Mouse (Mus musculus) heart, embryonic 11.5 days (tissue): Measurements from ENCODE around the gene Bcl2. TPM values are rescaled to one million over a fixed set of nuclear protein-coding genes. Genes with fewer than 3 reads are reported as not detected.

Experiments
- ATAC-seq: fragments of 200-750 bp; cut with Nextera tagmentation; replicated peaks from 2 replicates; pipeline ENCODE4 v1.8.0; 2017; ENCODE audit warnings: moderate library complexity; ENCODE audit not compliant: insufficient number of reproducible peaks, low FRiP score, low TSS enrichment
- H3K27ac ChIP-seq: fragments of 300-500 bp; sonication (generic); 2 replicates; pipeline ENCODE4 v1.5.1; 2014; ENCODE audit warnings: mild to moderate bottlenecking, low read depth, low read length
- H3K27me3 ChIP-seq: fragments of 300-500 bp; sonication (generic); 2 replicates; pipeline ENCODE4 v1.6.1; 2014; ENCODE audit warnings: mild to moderate bottlenecking, low read length, mixed read lengths; ENCODE audit not compliant: control insufficient read depth, insufficient read depth
- H3K36me3 ChIP-seq: fragments of 300-500 bp; sonication (generic); 2 replicates; pipeline ENCODE4 v1.6.1; 2014; ENCODE audit warnings: mild to moderate bottlenecking, low read length, moderate library complexity, mixed read lengths; ENCODE audit not compliant: control insufficient read depth, insufficient read depth
- H3K4me1 ChIP-seq: fragments of 300-500 bp; sonication (generic); 2 replicates; pipeline ENCODE4 v1.6.1; 2014; ENCODE audit warnings: low read length; ENCODE audit not compliant: control insufficient read depth, insufficient read depth
- H3K4me2 ChIP-seq: fragments of 300-500 bp; sonication (generic); 2 replicates; pipeline ENCODE4 v1.6.1; 2014; ENCODE audit warnings: mild to moderate bottlenecking, moderate library complexity
- H3K4me3 ChIP-seq: fragments of 300-500 bp; sonication (generic); 2 replicates; pipeline ENCODE4 v1.5.1; 2014; ENCODE audit warnings: low read depth, low read length
- H3K9ac ChIP-seq: fragments of 300-500 bp; sonication (generic); 2 replicates; pipeline ENCODE4 v1.6.1; 2014; ENCODE audit warnings: mild to moderate bottlenecking, low read depth, low read length, moderate library complexity
- H3K9me3 ChIP-seq: fragments of 300-500 bp; sonication (generic); replicated peaks from 2 replicates; pipeline ENCODE4 v1.6.1; 2016; ENCODE audit warnings: low read length; ENCODE audit not compliant: control insufficient read depth
- WGBS: fragments of 180-500 bp; shearing (Covaris S2); extraction: QIAGEN DNeasy Blood & Tissue Kit; methylation state at CpG from one replicate; pipeline ENCODE4 v1.1.7; 2014; ENCODE audit not compliant: insufficient replicate concordance; 5-methylcytosine and 5-hydroxymethylcytosine counted together
- polyA plus RNA-seq: library from polyadenylated mRNA; unstranded; fragments of >200 nt; fragmentation: Nextera tagmentation; extraction: Ambion mirVana; gene quantifications from 2 replicates; pipeline ENCODE4 v1.2.1, GENCODE M21; 2014

Gene Bcl2
- polyA plus RNA-seq, 1 experiment from 2014 or later, result 7.3 TPM

- Histone ChIP-seq H3K4me2 (no peak overlapping the region), H3K9ac (no peak overlapping the region), H3K9me3 (no peaks in the 10 kb centered on the region), H3K36me3 (no peaks in the 10 kb centered on the region), H3K27ac (no peak overlapping the region), H3K4me1 (peaks cover 19% of the 10 kb centered on the region), H3K27me3 (no peaks in the 10 kb centered on the region), H3K4me3 (no peak overlapping the region)
- WGBS, result 73% methylated on average over 5 of the region's 5 CpGs
- ATAC-seq, result no peak
Measured at GRCm38 (mm10) chr1:106616955-106617354, 97.1 kb downstream of the Bcl2 start.

DNA sequence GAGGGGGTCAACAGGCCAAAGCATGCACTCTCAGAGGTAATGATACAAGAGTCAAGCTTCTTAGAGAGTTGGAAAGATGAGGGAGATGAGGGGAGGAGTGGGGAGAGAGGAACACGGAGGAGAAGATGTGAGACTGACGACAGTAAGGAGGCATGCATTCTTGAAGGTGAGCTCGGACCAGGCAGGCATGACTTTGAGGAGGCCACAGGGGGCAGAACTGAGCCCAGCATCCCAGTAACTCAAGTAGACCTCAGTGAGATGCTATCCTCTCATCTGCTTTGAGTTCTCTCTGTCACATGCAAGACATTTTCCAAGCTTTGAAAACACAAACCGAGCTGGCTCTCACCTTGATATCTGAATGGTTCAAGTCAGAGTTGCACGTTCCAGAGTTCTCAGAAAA, 100.7 kb downstream of the Bcl2 start:
- no peak for ATAC-seq
- H3K4me2 ChIP-seq, result no peak overlapping the region
- no peak overlapping the region for H3K9ac ChIP-seq
- no peak overlapping the region for H3K27ac ChIP-seq
- no peaks in the 10 kb centered on the region for H3K27me3 ChIP-seq
- H3K4me3 ChIP-seq, result no peak overlapping the region
- no peaks in the 10 kb centered on the region for H3K9me3 ChIP-seq
- 65% methylated on average over 5 of the region's 5 CpGs for WGBS
- no peaks in the 10 kb centered on the region for H3K36me3 ChIP-seq
- peaks cover 18% of the 10 kb centered on the region for H3K4me1 ChIP-seq

- peaks cover 9% of the 10 kb centered on the region for H3K4me1 ChIP-seq
- no peaks in the 10 kb centered on the region for H3K9me3 ChIP-seq
- no peaks in the 10 kb centered on the region for H3K27me3 ChIP-seq
- H3K4me2 ChIP-seq, result no peak overlapping the region
- H3K36me3 ChIP-seq, result no peaks in the 10 kb centered on the region
- no peak overlapping the region for H3K4me3 ChIP-seq
- no peak overlapping the region for H3K27ac ChIP-seq
- no peak for ATAC-seq
- no peak overlapping the region for H3K9ac ChIP-seq
- 64% methylated on average over 8 of the region's 8 CpGs for WGBS
Measured at GRCm38 (mm10) chr1:106612166-106613031, 101.7 kb downstream of the Bcl2 start.

DNA sequence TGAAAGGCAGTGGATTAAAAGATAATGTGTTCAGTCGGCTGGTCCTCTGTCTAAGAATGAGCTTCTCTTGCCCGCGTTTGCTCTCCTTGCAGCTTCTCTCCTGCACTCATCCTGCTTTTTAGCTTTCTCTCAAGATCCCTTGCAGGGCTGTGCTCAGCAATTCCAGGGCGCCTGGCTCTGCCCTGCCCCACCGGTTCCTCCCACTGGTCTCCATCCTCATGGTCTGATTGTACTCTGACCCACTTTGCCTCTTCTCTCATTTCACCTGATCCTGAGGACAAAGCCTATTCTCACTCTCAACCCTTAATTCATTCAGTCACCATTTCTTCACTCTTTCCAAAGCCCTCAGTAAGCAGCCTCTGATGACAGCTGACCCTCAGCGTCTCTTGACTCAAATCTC, 102.8 kb downstream of the Bcl2 start:
- Histone ChIP-seq H3K27ac (no peak overlapping the region), H3K9ac (no peak overlapping the region), H3K4me2 (no peak overlapping the region), H3K4me3 (no peak overlapping the region), H3K9me3 (no peaks in the 10 kb centered on the region), H3K27me3 (no peaks in the 10 kb centered on the region), H3K4me1 (peaks cover 9% of the 10 kb centered on the region), H3K36me3 (no peaks in the 10 kb centered on the region)
- ATAC-seq, result no peak
- 75% methylated on average over 6 of the region's 6 CpGs for WGBS

DNA sequence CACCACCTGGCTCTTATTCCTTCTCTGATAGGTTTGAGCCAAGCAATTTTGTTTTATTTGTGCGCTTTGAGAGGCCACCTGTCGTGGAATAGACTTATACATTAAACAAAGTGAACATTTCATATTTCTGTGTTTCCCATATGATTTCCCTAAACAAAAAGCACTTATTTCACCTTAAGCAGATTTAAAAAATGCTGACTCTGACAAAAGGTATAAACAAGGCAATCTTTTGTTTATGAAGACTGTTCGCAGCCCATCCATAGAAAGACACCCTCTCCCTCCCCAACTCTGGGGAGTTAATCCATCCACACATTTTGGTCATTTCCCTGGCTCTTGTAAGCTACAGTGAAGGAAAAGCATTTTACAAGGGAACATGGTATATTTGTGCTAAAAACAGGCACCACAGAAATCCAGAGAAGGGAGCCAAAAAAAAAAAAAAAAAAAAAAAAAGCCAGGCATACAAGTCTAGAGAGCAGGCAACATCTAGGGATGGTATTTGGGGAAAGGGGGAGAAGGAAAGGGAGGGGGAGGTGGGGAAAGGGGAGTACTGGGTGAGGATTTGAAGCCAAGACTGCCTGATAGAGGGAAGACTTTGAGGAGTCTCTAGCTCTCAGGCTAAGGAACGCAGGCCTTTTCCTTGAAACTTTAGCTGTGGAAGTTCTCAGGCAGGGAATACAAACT, 105.8 kb downstream of the Bcl2 start:
- Histone ChIP-seq H3K4me2 (no peak overlapping the region), H3K27ac (no peak overlapping the region), H3K27me3 (no peaks in the 10 kb centered on the region), H3K4me1 (peaks cover 15% of the 10 kb centered on the region), H3K9me3 (no peaks in the 10 kb centered on the region), H3K9ac (no peak overlapping the region), H3K36me3 (no peaks in the 10 kb centered on the region), H3K4me3 (no peak overlapping the region)
- ATAC-seq, result no peak
- WGBS, result 86% methylated on average over 4 of the region's 4 CpGs

GRCm38 (mm10) chr1:106606951-106607350, 107.1 kb downstream of the Bcl2 start:
- H3K9me3 ChIP-seq, result no peaks in the 10 kb centered on the region
- H3K9ac ChIP-seq, result no peak overlapping the region
- H3K36me3 ChIP-seq, result no peaks in the 10 kb centered on the region
- H3K4me1 ChIP-seq, result peaks cover 22% of the 10 kb centered on the region
- no peak overlapping the region for H3K4me3 ChIP-seq
- no peak overlapping the region for H3K27ac ChIP-seq
- no peaks in the 10 kb centered on the region for H3K27me3 ChIP-seq
- WGBS, result 94% methylated on average over 5 of the region's 5 CpGs
- no peak overlapping the region for H3K4me2 ChIP-seq
- no peak for ATAC-seq

GRCm38 (mm10) chr1:106603406-106603805, 110.7 kb downstream of the Bcl2 start:
- H3K4me2 ChIP-seq, result peak overlapping the region; percentile 52
- no peaks in the 10 kb centered on the region for H3K27me3 ChIP-seq
- H3K4me1 ChIP-seq, result peaks cover 17% of the 10 kb centered on the region
- peak overlapping the region; percentile 65 for H3K27ac ChIP-seq
- no peaks in the 10 kb centered on the region for H3K36me3 ChIP-seq
- H3K4me3 ChIP-seq, result no peak overlapping the region
- no peaks in the 10 kb centered on the region for H3K9me3 ChIP-seq
- no peak for ATAC-seq
- H3K9ac ChIP-seq, result peak overlapping the region; percentile 6; the same call in 1 of the 2 replicates
- whole genome bisulfite sequencing, result 21% methylated on average over 4 of the region's 4 CpGs

GRCm38 (mm10) chr1:106602941-106603340, 111.1 kb downstream of the Bcl2 start:
- Histone ChIP-seq H3K4me3 (peak overlapping the region; percentile 8; the same call in 1 of the 2 replicates), H3K27ac (peak overlapping the region; percentile 65), H3K4me2 (peak overlapping the region; percentile 52), H3K9ac (peak overlapping the region; percentile 6; the same call in 1 of the 2 replicates), H3K36me3 (no peaks in the 10 kb centered on the region), H3K9me3 (no peaks in the 10 kb centered on the region), H3K4me1 (peaks cover 17% of the 10 kb centered on the region), H3K27me3 (no peaks in the 10 kb centered on the region)
- 8% methylated on average over 6 of the region's 6 CpGs for WGBS
- no peak for ATAC-seq
